13 mouse cellular contexts compared by ENCODE assay signal in the genomic region with DNA sequence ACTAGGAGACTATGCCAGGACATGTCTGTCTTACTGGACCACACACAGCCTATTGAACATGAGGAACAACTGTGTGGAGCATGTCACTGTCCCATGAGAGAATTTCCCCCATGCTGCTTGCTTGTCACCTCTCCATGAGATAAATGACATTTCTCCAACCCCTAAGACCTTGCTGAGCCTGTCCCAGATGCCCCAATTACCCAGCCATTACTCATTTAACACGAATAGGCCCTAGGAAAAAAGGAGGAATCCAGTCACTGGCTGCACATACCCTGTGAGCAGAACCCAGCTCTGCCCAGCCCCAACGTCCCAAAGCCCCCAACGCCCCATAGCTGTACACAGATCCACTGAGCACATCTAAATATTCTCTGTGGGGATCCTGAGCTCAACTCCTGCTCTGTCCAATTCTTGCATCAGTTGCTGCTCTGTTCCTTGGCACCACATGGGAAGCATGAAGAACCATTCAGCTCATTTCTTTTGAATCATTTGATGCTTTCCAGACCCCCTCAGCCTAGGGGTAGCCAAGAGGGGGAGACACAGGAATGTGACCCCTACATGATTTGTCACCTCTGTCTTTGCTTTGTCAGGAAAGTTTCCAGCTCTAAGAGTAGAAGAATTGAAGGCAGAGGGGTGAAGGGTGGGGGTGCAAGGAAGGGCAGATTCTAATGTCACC. TPM values are rescaled to one million over a fixed set of nuclear protein-coding genes. Genes with fewer than 3 reads are reported as not detected.
DNase-seq lines count a peak whose midpoint lies in the region; ATAC-seq and TF ChIP-seq lines count a peak whose summit lies in the region.
"Had no signal": no experiment of that assay in that cellular context is flagged by ENCODE, and none has a peak within 500 bp of the region (broad histone marks: within the 10 kb centered on the region; RNA-seq: fewer than 3 reads in every experiment).

No protein-coding gene starts in this region.

- H3K36me3 ChIP-seq in heart, embryonic 15.5 days: no peaks in the 10 kb centered on the region
- no peaks in the 10 kb centered on the region for H3K36me3 ChIP-seq in lung, embryonic 14.5 days (ENCODE audit: insufficient read depth)
- H3K36me3 ChIP-seq in intestine, embryonic 15.5 days: no peaks in the 10 kb centered on the region
- H3K36me3 ChIP-seq in neural tube, embryonic 11.5 days (ENCODE audit: control insufficient read depth, insufficient read depth, low read length): no peaks in the 10 kb centered on the region

- H3K4me3 ChIP-seq in heart, embryonic 15.5 days: no peak overlapping the region
- H3K4me3 ChIP-seq in lung, embryonic 14.5 days (ENCODE audit: low read depth, low read length): no peak overlapping the region
- H3K4me3 ChIP-seq in lung, adult 2 months (replicated peaks; ENCODE audit: extremely low read depth, low read depth, low read length): no peak overlapping the region
- no peak overlapping the region for H3K4me3 ChIP-seq in intestine, embryonic 15.5 days (replicated peaks)
- no peak overlapping the region for H3K4me3 ChIP-seq in neural tube, embryonic 11.5 days (ENCODE audit: low read depth, low read length)

- H3K4me2 ChIP-seq in heart, embryonic 15.5 days: no peak overlapping the region
- no peak overlapping the region for H3K4me2 ChIP-seq in lung, embryonic 14.5 days
- no peak overlapping the region for H3K4me2 ChIP-seq in intestine, embryonic 15.5 days (replicated peaks)
- H3K4me2 ChIP-seq in neural tube, embryonic 11.5 days (ENCODE audit: low read depth): no peak overlapping the region

- intact Hi-C loops in heart, postnatal 14 days (cut with DNase I): loop anchor here (5.0 kb wide), 1 partner anchor 33 kb away; no protein-coding TSS in a partner anchor

- TF ChIP-seq CTCF in lung, embryonic 14.5 days (IDR thresholded peaks at IDR 0.05; ENCODE audit: low read depth): no peak
- no peak for TF ChIP-seq CTCF in lung, adult 2 months (IDR thresholded peaks at IDR 0.05; ENCODE audit: insufficient read depth, low read length)

- TF ChIP-seq POLR2A in lung, adult 2 months (IDR thresholded peaks at IDR 0.05; ENCODE audit: borderline replicate concordance, extremely low read depth, low read depth, low read length): no peak

- WGBS in heart, embryonic 15.5 days: 62% methylated on average over 3 of the region's 3 CpGs
- WGBS in lung, embryonic 14.5 days: 39% methylated on average over 3 of the region's 3 CpGs
- 49% methylated on average over 3 of the region's 3 CpGs for WGBS in lung, adult 2 months
- WGBS in intestine, embryonic 15.5 days: 28% methylated on average over 3 of the region's 3 CpGs
- 22% methylated on average over 3 of the region's 3 CpGs for WGBS in neural tube, embryonic 11.5 days

- H3K27ac ChIP-seq in heart, embryonic 15.5 days: no peak overlapping the region
- peak overlapping the region; percentile 44; the same call in 1 of the 2 replicates for H3K27ac ChIP-seq in lung, embryonic 14.5 days (ENCODE audit: low read depth)
- H3K27ac ChIP-seq in intestine, embryonic 15.5 days: peak overlapping the region; percentile 39
- no peak overlapping the region for H3K27ac ChIP-seq in neural tube, embryonic 11.5 days (ENCODE audit: low read depth, low read length)

- DNase-seq in heart, postnatal 14 days: no peak
- DNase-seq in lung, embryonic 14.5 days: peak; percentile 55
- no peak for DNase-seq in lung, adult 2 months
- peak; percentile 39 for DNase-seq in neural tube, embryonic 11.5 days (ENCODE audit: low spot score)
- DNase-seq in cerebellum, postnatal 4 days (ENCODE audit: low spot score in 2 of 2): no peak
- DNase-seq in right cerebral cortex, postnatal 25 days: no peak
- DNase-seq: cerebellum, postnatal 36 days; gastrocnemius, postnatal 14 days; retina, postnatal 1 day; thymus, postnatal 25 days had no signal

- H3K9ac ChIP-seq in heart, embryonic 15.5 days: no peak overlapping the region
- no peak overlapping the region for H3K9ac ChIP-seq in lung, embryonic 14.5 days
- H3K9ac ChIP-seq in intestine, embryonic 15.5 days: no peak overlapping the region
- no peak overlapping the region for H3K9ac ChIP-seq in neural tube, embryonic 11.5 days (ENCODE audit: low read length)

- peaks cover 16% of the 10 kb centered on the region for H3K4me1 ChIP-seq in heart, embryonic 15.5 days (replicated peaks)
- H3K4me1 ChIP-seq in lung, embryonic 14.5 days (ENCODE audit: insufficient read depth): peaks cover 8% of the 10 kb centered on the region; the same call in 1 of the 2 replicates
- H3K4me1 ChIP-seq in lung, adult 2 months (ENCODE audit: control insufficient read depth, insufficient read depth, low read length): no peaks in the 10 kb centered on the region
- peaks cover 13% of the 10 kb centered on the region; the same call in 1 of the 2 replicates for H3K4me1 ChIP-seq in intestine, embryonic 15.5 days (replicated peaks)
- no peaks in the 10 kb centered on the region for H3K4me1 ChIP-seq in neural tube, embryonic 11.5 days (ENCODE audit: control insufficient read depth, insufficient read depth, low read length)

- peak; percentile 35; the same call in 1 of the 2 replicates for ATAC-seq in heart, embryonic 15.5 days (replicated peaks; ENCODE audit: insufficient number of reproducible peaks, insufficient read depth, low FRiP score, low read depth)
- ATAC-seq in lung, embryonic 14.5 days (ENCODE audit: insufficient read depth): peak; percentile 63
- peak; percentile 80 for ATAC-seq in intestine, embryonic 15.5 days
- no peak for ATAC-seq in neural tube, embryonic 11.5 days (ENCODE audit: insufficient read depth, low FRiP score, low TSS enrichment)
- ATAC-seq: inflammation-experienced regulatory T-cells, adult 6 months had no signal

- no peaks in the 10 kb centered on the region for H3K27me3 ChIP-seq in heart, embryonic 15.5 days
- H3K27me3 ChIP-seq in lung, embryonic 14.5 days (ENCODE audit: insufficient read depth, low read length): no peaks in the 10 kb centered on the region
- no peaks in the 10 kb centered on the region for H3K27me3 ChIP-seq in intestine, embryonic 15.5 days (replicated peaks)
- H3K27me3 ChIP-seq in neural tube, embryonic 11.5 days (ENCODE audit: control insufficient read depth, insufficient read depth, low read length): no peaks in the 10 kb centered on the region

- H3K9me3 ChIP-seq in heart, embryonic 15.5 days (replicated peaks): no peaks in the 10 kb centered on the region
- H3K9me3 ChIP-seq in lung, embryonic 14.5 days (ENCODE audit: low read depth, low read length): no peaks in the 10 kb centered on the region
- no peaks in the 10 kb centered on the region for H3K9me3 ChIP-seq in intestine, embryonic 15.5 days
- no peaks in the 10 kb centered on the region for H3K9me3 ChIP-seq in neural tube, embryonic 11.5 days (ENCODE audit: control insufficient read depth, low read length)

RNA-seq across cellular contexts. Expression of gene Lclat1, which starts 47.4 kb away (rescaled TPM):
- 35.9 and 36.3 TPM in 2 replicates for polyA plus RNA-seq in heart, embryonic 15.5 days (2015; fragmentation: Nextera tagmentation; extraction: Ambion mirVana)
- 100 to 1,000 TPM; 103 to 126 TPM for total RNA-seq in heart, postnatal 14 days (2021)
- polyA plus RNA-seq in lung, embryonic 14.5 days (2014; fragmentation: Nextera tagmentation; extraction: Ambion mirVana): 23.0 and 25.0 TPM in 2 replicates
- 9.4 and 22.8 TPM in 2 replicates for polyA plus RNA-seq in lung, adult 2 months (2012; rRNA removed)
- 24.2 and 25.0 TPM in 2 replicates for polyA plus RNA-seq in intestine, embryonic 15.5 days (2015; fragmentation: Nextera tagmentation; extraction: Ambion mirVana)
- polyA plus RNA-seq in neural tube, embryonic 11.5 days (2014; fragmentation: Nextera tagmentation; extraction: Ambion mirVana): 15.8 TPM in 2 replicates

Comparison
In these comparisons a context has a peak if more than half of its experiments do, and no peak if none do; other contexts are left out.
1. DNase-seq: peak in lung, embryonic 14.5 days (single experiment) and neural tube, embryonic 11.5 days (single experiment); none in heart, postnatal 14 days (0 of 2), lung, adult 2 months (single experiment), cerebellum, postnatal 4 days (0 of 2) and right cerebral cortex, postnatal 25 days (single experiment).
2. H3K27ac ChIP-seq: peak in lung, embryonic 14.5 days (single experiment) and intestine, embryonic 15.5 days (single experiment); none in heart, embryonic 15.5 days (single experiment) and neural tube, embryonic 11.5 days (single experiment).